In the genomic region with DNA sequence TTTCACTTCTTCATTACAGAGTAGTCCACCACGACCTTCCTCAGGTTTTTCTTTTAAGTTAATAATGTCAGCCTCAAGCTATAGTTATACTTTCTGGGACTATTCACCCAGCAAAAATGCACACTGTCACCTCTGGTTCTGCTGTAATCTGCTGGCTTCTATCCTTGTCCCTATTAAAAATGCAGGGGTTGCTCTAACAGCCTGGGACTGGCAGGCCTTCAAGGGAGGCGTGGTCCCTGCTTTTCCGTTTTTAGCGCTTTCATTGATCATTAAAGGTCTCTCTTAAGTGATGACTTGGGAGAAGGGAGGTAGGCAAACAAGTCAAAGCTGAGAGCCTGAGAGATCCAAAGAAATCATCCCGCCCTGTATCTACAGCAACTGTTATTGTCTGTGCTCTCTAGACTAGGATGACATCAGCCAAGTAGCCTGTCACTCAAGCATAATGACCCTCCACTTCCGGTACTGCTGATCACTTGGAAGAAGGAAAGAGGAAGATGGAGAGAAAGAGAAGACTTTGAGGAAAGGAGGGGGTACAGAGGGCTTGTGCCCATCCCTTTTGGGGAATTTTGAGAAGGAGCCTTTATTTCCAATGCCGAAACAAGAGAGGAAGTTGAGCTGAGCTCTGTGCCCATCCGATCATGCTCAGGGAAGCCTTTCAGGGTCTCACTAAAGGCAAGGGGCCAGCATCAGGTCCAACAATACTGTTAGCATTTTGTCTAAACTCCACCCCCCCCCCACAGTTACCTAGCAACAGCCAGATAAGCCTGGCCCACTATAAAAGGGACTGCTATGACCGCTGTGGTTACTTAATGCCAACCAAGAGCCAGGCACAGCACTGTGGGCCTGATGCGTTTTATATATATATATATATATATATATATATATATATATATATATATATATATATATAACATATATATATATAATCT, we compare ENCODE assay signal across 10 mouse cellular contexts.
DNase-seq lines count a peak whose midpoint lies in the region; ATAC-seq lines count a peak whose summit lies in the region.
"Had no signal": no experiment of that assay in that cellular context is flagged by ENCODE, and none has a peak within 500 bp of the region (broad histone marks: within the 10 kb centered on the region; RNA-seq: fewer than 3 reads in every experiment).

No protein-coding gene starts in this region.

- H3K27ac ChIP-seq in heart, embryonic 15.5 days: peak overlapping the region; percentile 50
- H3K27ac ChIP-seq in forebrain, embryonic 14.5 days (ENCODE audit: low read depth, low read length): peak overlapping the region; percentile 71
- H3K27ac ChIP-seq in midbrain, embryonic 13.5 days: no peak overlapping the region; the same call in 1 of the 2 replicates
- H3K27ac ChIP-seq: liver, embryonic 13.5 days had no signal

- no peaks in the 10 kb centered on the region for H3K36me3 ChIP-seq in heart, embryonic 15.5 days
- no peaks in the 10 kb centered on the region for H3K36me3 ChIP-seq in forebrain, embryonic 14.5 days (ENCODE audit: control insufficient read depth, insufficient read depth, low read length)
- no peaks in the 10 kb centered on the region for H3K36me3 ChIP-seq in midbrain, embryonic 13.5 days
- H3K36me3 ChIP-seq: liver, embryonic 13.5 days had no signal

- no peak overlapping the region for H3K9ac ChIP-seq in heart, embryonic 15.5 days
- H3K9ac ChIP-seq in forebrain, embryonic 14.5 days (ENCODE audit: low read length): no peak overlapping the region
- H3K9ac ChIP-seq in midbrain, embryonic 13.5 days (replicated peaks): no peak overlapping the region
- H3K9ac ChIP-seq: liver, embryonic 13.5 days had no signal

- H3K4me2 ChIP-seq in heart, embryonic 15.5 days: no peak overlapping the region
- peak overlapping the region; percentile 35 for H3K4me2 ChIP-seq in forebrain, embryonic 14.5 days (ENCODE audit: low read length)
- H3K4me2 ChIP-seq in midbrain, embryonic 13.5 days (replicated peaks): no peak overlapping the region
- H3K4me2 ChIP-seq: liver, embryonic 13.5 days had no signal

- H3K27me3 ChIP-seq in heart, embryonic 15.5 days: no peaks in the 10 kb centered on the region
- H3K27me3 ChIP-seq in forebrain, embryonic 14.5 days (replicated peaks; ENCODE audit: control insufficient read depth, insufficient read depth, low read length): no peaks in the 10 kb centered on the region
- H3K27me3 ChIP-seq in midbrain, embryonic 13.5 days: no peaks in the 10 kb centered on the region
- H3K27me3 ChIP-seq: liver, embryonic 13.5 days had no signal

- H3K4me1 ChIP-seq in heart, embryonic 15.5 days (replicated peaks): peaks cover 38% of the 10 kb centered on the region
- peaks cover 7% of the 10 kb centered on the region; the same call in 1 of the 2 replicates for H3K4me1 ChIP-seq in forebrain, embryonic 14.5 days (ENCODE audit: control insufficient read depth, insufficient read depth, low read length)
- peaks cover 21% of the 10 kb centered on the region for H3K4me1 ChIP-seq in midbrain, embryonic 13.5 days (replicated peaks)
- H3K4me1 ChIP-seq: liver, embryonic 13.5 days had no signal

- no peaks in the 10 kb centered on the region for H3K9me3 ChIP-seq in heart, embryonic 15.5 days (replicated peaks)
- no peaks in the 10 kb centered on the region for H3K9me3 ChIP-seq in forebrain, embryonic 14.5 days (replicated peaks; ENCODE audit: control insufficient read depth, low read length)
- H3K9me3 ChIP-seq in midbrain, embryonic 13.5 days: no peaks in the 10 kb centered on the region
- H3K9me3 ChIP-seq: liver, embryonic 13.5 days had no signal

- no peak for DNase-seq in heart, adult 8-10 months (ENCODE audit: low spot score)
- peak; percentile 60 for DNase-seq in brain, adult 2 months (ENCODE audit: low read depth, low spot score)
- DNase-seq in forebrain, embryonic 14.5 days (ENCODE audit: low spot score): peak; percentile 80
- no peak for DNase-seq in spleen, adult 18-20 months
- DNase-seq: cerebellum, adult 9-11 months; liver, embryonic 13.5 days had no signal

- ATAC-seq in heart, embryonic 15.5 days (replicated peaks; ENCODE audit: insufficient number of reproducible peaks, insufficient read depth, low FRiP score, low read depth): no peak
- ATAC-seq in forebrain, embryonic 14.5 days: peak; percentile 85
- ATAC-seq in midbrain, embryonic 13.5 days: peak; percentile 87
- ATAC-seq in erythroid progenitor cell, adult 5-6 weeks (replicated peaks; ENCODE audit: low FRiP score, poor library complexity, severe bottlenecking): no peak
- ATAC-seq: inflammation-experienced regulatory T-cells, adult 6 months had no signal

- no peak overlapping the region for H3K4me3 ChIP-seq in heart, embryonic 15.5 days
- H3K4me3 ChIP-seq in forebrain, embryonic 14.5 days (ENCODE audit: low read depth, low read length): no peak overlapping the region
- no peak overlapping the region for H3K4me3 ChIP-seq in midbrain, embryonic 13.5 days (replicated peaks)
- H3K4me3 ChIP-seq: liver, embryonic 13.5 days had no signal

- 51% methylated on average over 10 of the region's 10 CpGs for WGBS in heart, embryonic 15.5 days
- WGBS in forebrain, embryonic 14.5 days: 31% methylated on average over 10 of the region's 10 CpGs
- 52% methylated on average over 10 of the region's 10 CpGs for WGBS in midbrain, embryonic 13.5 days

Comparison
In these comparisons a context has a peak if more than half of its experiments do, and no peak if none do; other contexts are left out.
1. ATAC-seq: peak in forebrain, embryonic 14.5 days (single experiment) and midbrain, embryonic 13.5 days (single experiment); none in heart, embryonic 15.5 days (single experiment) and erythroid progenitor cell, adult 5-6 weeks (single experiment).
2. DNase-seq: peak in brain, adult 2 months (single experiment) and forebrain, embryonic 14.5 days (single experiment); none in heart, adult 8-10 months (single experiment) and spleen, adult 18-20 months (0 of 2).